Mouse (Mus musculus): Measurements from ENCODE around the gene Gm17087.

Gm17087 gene

GRCm38 (mm10) chr17:8541974-8542538, 24.7 kb downstream of the Gm17087 start:
- DNase-seq: no peak

- no peak for DNase-seq
These were observed 28.6 kb downstream of the Gm17087 start for GRCm38 (mm10) chr17:8538102-8538501.

- DNase-seq: no peak
These were observed 30.2 kb downstream of the Gm17087 start for GRCm38 (mm10) chr17:8536522-8536921.

- DNase-seq: no peak
These were observed 32.9 kb downstream of the Gm17087 start for GRCm38 (mm10) chr17:8533828-8534227.

- DNase-seq: no peak
These were observed 34.1 kb downstream of the Gm17087 start for GRCm38 (mm10) chr17:8532609-8533008.

- no peak for DNase-seq
These were observed 38.1 kb downstream of the Gm17087 start for GRCm38 (mm10) chr17:8528641-8529040.

- no peak for DNase-seq
These were observed 39.9 kb downstream of the Gm17087 start for GRCm38 (mm10) chr17:8526815-8527261.

- DNase-seq: no peak
These were observed 40.6 kb downstream of the Gm17087 start for GRCm38 (mm10) chr17:8525971-8526740.

- no peak for DNase-seq
These were observed 41.5 kb downstream of the Gm17087 start, which contains the start of gene Pde10a for GRCm38 (mm10) chr17:8525225-8525721. Gene Pde10a, plus strand, starts transcription at chr17:8525372.

GRCm38 (mm10) chr17:8524387-8525165, 42.2 kb downstream of the Gm17087 start:
- DNase-seq: no peak

GRCm38 (mm10) chr17:8523986-8524385, 42.8 kb downstream of the Gm17087 start:
- DNase-seq: no peak

- DNase-seq: no peak
These were observed 50.7 kb downstream of the Gm17087 start for GRCm38 (mm10) chr17:8516006-8516405.
